Mouse (Mus musculus): ENCODE measurements around the gene Unc119. TPM values are rescaled to one million over a fixed set of nuclear protein-coding genes. Genes with fewer than 3 reads are reported as not detected.

The Unc119 gene
- total and polyA plus RNA-seq, 2 experiments from 2014 or later: 82.0 to 125 TPM

DNA sequence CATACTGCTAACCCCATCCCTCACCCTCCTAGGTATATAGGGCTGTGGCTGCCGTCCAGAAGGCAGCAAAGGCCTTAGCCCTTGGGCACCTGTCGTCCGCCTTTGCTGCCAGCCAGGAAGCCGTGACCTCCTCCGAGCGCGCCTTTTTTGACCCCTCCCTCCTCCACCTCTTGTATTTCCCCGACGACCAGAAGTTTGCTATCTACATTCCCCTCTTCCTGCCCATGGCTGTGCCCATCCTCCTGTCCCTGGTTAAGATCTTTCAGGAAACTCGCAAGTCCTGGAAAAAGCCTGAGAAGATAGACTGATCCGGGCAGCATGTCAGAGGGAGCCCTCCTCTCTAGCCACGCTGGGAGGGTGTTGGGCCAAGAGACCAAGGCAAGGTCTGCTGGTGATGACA is 1.6 kb upstream of the Unc119 start:
- ATAC-seq (no peak), DNase-seq (ENCODE audit: low spot score) (no peak)
- Histone ChIP-seq H3K27ac (no peak overlapping the region), H3K4me1 (ENCODE audit: insufficient read depth, low read length) (peaks cover 15% of the 10 kb centered on the region; the same call in 1 of the 2 replicates), H3K4me3 (ENCODE audit: low read length) (no peak overlapping the region), H3K4me2 (ENCODE audit: low read depth, low read length) (no peak overlapping the region), H3K27me3 (ENCODE audit: insufficient read depth, low read length) (no peaks in the 10 kb centered on the region), H3K9ac (replicated peaks; ENCODE audit: low read length) (no peak overlapping the region), H3K9me3 (ENCODE audit: low read length) (no peaks in the 10 kb centered on the region), H3K36me3 (ENCODE audit: insufficient read depth, low read length) (peaks cover 32% of the 10 kb centered on the region)
- WGBS: 82% methylated on average over 12 of the region's 12 CpGs
- TF ChIP-seq CTCF (IDR thresholded peaks at IDR 0.05; ENCODE audit: low read depth): no peak

DNA sequence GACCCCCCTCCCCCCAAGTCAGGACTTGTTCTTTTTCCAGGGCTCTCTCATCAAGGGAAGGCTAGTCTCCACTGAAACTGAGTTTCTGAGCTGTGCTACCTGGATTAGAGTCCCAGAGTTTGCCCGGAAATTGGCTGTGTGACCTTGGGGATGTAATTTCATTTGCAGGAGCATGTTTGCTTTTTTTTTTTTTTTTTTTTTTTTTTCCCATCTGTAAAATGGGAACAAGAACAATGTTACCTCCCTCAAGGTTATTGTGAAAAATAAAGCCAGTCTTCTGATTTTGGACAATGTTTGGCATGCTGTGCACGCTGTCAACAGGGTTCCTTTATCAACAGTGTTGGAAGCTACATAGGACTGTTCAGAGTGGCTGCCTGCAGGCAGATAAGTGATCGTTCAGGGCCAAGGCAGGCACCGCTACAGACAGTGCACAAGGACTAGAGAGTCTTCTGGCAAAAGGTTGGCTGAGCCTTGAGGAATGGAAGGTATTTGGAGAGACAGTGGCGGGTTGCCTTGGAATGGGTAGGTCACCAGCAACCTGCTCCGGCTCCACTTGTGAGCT is 1.1 kb downstream of the Unc119 start:
- TF ChIP-seq CTCF (IDR thresholded peaks at IDR 0.05; ENCODE audit: low read depth): no peak
- 64% methylated on average over 6 of the region's 6 CpGs for WGBS

DNA sequence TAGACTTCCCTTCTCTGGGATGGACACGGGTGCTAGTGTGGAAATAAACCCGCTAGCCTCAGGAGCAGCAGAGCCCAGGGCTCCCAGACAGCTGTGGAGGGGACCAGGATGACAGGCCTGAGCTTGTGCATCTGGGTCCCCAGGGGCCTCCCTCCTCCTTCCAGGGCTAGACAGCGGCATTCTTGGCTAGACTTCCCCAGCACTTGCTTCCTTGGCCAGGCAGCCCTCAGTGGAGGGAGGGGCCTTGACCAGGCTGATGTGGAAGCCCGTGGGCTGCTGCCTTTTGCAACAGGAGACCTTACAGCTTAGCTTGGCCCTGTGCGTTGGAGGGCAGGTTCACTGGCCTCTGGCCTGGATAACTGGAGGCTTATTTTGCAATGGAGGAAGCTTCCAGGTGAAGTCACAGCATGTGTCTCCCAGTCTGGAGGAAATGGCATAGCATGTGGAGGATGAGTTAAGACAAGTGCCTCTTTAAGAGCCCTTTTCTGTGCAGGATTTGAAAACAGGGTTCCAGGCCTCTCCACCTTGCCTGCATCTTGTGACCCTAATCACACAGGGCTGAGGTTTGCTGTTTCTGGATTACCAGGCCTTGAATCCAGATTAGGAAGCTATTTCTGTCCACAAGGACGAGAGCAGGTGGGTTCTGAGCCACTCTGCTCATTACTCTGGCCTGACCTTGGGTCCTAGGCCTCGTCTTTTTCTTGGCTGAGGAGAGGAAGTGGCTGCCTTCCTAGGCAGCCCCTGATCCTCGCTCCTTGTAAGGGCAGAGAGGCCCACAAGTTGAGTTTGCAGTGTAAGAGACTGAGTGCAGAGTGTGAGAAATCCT is 1.8 kb downstream of the Unc119 start:
- ATAC-seq (no peak), DNase-seq (ENCODE audit: low spot score) (peak; percentile 58)
- H3K27ac ChIP-seq: 0 out of 2 replicates have a peak overlapping the region, but pooled peaks have one; percentile 86
- WGBS: 51% methylated on average over 8 of the region's 8 CpGs
- H3K36me3 ChIP-seq (ENCODE audit: insufficient read depth, low read length): peaks cover 12% of the 10 kb centered on the region
- no peak for TF ChIP-seq CTCF (IDR thresholded peaks at IDR 0.05; ENCODE audit: low read depth)
- H3K9me3 ChIP-seq (ENCODE audit: low read length): no peaks in the 10 kb centered on the region
- peak overlapping the region; percentile 83 for H3K4me2 ChIP-seq (ENCODE audit: low read depth, low read length)
- peak overlapping the region; percentile 93 for H3K9ac ChIP-seq (replicated peaks; ENCODE audit: low read length)
- no peaks in the 10 kb centered on the region for H3K27me3 ChIP-seq (ENCODE audit: insufficient read depth, low read length)
- H3K4me1 ChIP-seq (ENCODE audit: insufficient read depth, low read length): peaks cover 15% of the 10 kb centered on the region; the same call in 1 of the 2 replicates
- peak overlapping the region; percentile 86 for H3K4me3 ChIP-seq (ENCODE audit: low read length)

More for the DNA sequence above, 1.1 kb downstream of the Unc119 start:
- Histone ChIP-seq H3K4me3 (ENCODE audit: low read length) (peak overlapping the region; percentile 86), H3K27ac (peak overlapping the region; percentile 86), H3K4me2 (ENCODE audit: low read depth, low read length) (peak overlapping the region; percentile 83), H3K4me1 (ENCODE audit: insufficient read depth, low read length) (peaks cover 15% of the 10 kb centered on the region; the same call in 1 of the 2 replicates), H3K9me3 (ENCODE audit: low read length) (no peaks in the 10 kb centered on the region), H3K27me3 (ENCODE audit: insufficient read depth, low read length) (no peaks in the 10 kb centered on the region), H3K9ac (replicated peaks; ENCODE audit: low read length) (peak overlapping the region; percentile 93), H3K36me3 (ENCODE audit: insufficient read depth, low read length) (peaks cover 19% of the 10 kb centered on the region)
- no peak for ATAC-seq
- DNase-seq (ENCODE audit: low spot score): no peak

DNA sequence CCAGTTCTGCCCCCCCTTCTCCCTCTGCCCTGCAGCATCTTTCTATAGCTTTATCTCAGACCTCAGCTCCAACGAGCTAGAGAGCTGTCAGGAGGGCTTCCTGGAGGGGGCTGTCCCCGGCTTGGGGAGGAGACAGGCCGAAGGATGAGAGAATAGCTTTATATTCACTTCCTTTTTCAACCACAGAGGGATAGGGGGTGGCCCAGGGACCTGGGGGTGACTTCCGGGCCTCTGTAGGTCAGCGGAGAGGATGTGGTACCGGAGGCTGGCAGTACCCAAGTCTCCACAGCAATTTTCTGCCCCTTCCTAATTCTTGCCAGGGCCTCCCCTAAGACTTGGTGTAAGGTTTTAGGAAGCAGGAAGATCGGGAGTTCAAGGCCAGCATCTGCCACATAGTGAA is 2.5 kb downstream of the Unc119 start:
- H3K27me3 ChIP-seq (ENCODE audit: insufficient read depth, low read length): no peaks in the 10 kb centered on the region
- no peaks in the 10 kb centered on the region for H3K9me3 ChIP-seq (ENCODE audit: low read length)
- TF ChIP-seq CTCF (IDR thresholded peaks at IDR 0.05; ENCODE audit: low read depth): no peak
- no peak overlapping the region for H3K9ac ChIP-seq (replicated peaks; ENCODE audit: low read length)
- ATAC-seq (no peak), DNase-seq (ENCODE audit: low spot score) (no peak)
- WGBS: 78% methylated on average over 7 of the region's 7 CpGs
- H3K27ac ChIP-seq: no peak overlapping the region
- no peak overlapping the region for H3K4me2 ChIP-seq (ENCODE audit: low read depth, low read length)
- H3K4me1 ChIP-seq (ENCODE audit: insufficient read depth, low read length): peaks cover 15% of the 10 kb centered on the region; the same call in 1 of the 2 replicates
- no peak overlapping the region for H3K4me3 ChIP-seq (ENCODE audit: low read length)
- peaks cover 9% of the 10 kb centered on the region for H3K36me3 ChIP-seq (ENCODE audit: insufficient read depth, low read length)

DNA sequence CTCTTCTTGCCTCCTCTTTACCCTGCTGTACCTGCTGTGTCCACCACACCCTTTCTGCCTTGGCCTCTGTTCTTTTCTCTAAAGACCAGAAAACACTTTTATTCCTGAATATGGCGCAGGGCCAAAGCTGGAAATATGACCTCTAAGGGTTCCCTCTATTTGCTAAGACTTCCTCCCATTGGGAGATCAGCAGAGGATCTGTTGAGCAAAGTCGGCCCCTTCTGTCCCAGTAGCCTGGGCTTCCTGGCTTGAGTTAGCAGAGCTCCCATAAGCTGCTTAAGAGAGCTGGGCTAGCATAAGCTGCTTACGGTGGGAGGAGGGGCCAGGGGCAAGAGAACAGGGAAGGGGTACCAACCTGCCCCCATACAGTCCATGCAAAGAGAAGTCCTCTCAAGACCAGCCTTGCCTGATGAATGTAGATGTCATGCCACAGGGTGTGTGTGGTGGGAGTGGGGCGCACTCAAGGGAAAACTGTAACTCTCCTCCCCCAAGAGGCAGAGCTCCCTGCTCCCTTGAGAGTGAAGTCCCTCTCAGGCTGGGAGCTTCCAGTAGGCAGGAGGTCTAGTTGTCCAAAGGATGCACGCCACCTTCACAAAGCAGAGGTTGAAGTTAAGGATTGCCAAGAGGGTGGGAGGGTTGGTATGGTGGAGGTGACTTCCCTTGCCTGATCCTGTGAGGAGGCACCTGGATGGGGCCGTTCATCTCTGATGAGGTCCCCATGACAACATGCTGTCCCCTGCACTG is 3.2 kb downstream of the Unc119 start:
- Histone ChIP-seq H3K4me2 (ENCODE audit: low read depth, low read length) (no peak overlapping the region), H3K27ac (no peak overlapping the region), H3K36me3 (ENCODE audit: insufficient read depth, low read length) (peaks cover 2% of the 10 kb centered on the region; the same call in 1 of the 2 replicates), H3K9me3 (ENCODE audit: low read length) (no peaks in the 10 kb centered on the region), H3K4me1 (ENCODE audit: insufficient read depth, low read length) (peaks cover 15% of the 10 kb centered on the region; the same call in 1 of the 2 replicates), H3K9ac (replicated peaks; ENCODE audit: low read length) (no peak overlapping the region), H3K27me3 (ENCODE audit: insufficient read depth, low read length) (no peaks in the 10 kb centered on the region), H3K4me3 (ENCODE audit: low read length) (no peak overlapping the region)
- no peak for TF ChIP-seq CTCF (IDR thresholded peaks at IDR 0.05; ENCODE audit: low read depth)
- 70% methylated on average over 6 of the region's 6 CpGs for WGBS
- ATAC-seq (no peak), DNase-seq (ENCODE audit: low spot score) (no peak)

DNA sequence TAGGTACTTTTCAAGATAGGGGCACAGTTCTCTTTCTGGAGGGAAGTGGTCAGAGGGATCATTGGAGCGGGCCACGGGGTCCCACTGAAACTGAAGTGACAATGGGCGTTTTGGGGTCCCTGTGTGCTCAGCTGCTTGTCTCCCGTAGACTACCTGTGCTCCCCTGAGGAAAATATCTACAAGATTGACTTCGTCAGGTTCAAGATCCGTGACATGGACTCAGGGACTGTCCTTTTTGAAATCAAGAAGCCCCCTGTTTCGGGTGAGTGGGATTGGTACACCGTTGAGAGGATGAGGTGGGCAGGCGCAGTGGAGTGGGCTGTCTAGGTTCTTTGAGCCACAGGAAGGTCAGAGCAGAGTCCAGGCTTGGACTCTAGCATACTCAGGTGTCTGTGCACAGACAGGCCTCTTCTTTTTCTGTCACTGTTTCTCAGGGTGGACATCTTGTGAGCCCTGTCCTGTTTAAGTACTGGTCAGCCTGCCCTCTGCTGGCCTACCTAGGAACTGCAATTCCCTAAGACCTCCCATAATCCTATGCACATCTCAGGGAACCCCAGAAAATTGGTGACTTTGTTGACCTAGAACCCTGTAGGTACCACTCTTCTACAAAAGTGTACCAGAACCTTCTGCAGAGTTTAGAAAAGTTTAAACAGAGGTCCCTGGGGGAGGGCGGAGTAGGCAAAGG is 3.9 kb downstream of the Unc119 start:
- Histone ChIP-seq H3K27me3 (ENCODE audit: insufficient read depth, low read length) (no peaks in the 10 kb centered on the region), H3K36me3 (ENCODE audit: insufficient read depth, low read length) (no peaks in the 10 kb centered on the region; the same call in 1 of the 2 replicates), H3K4me3 (ENCODE audit: low read length) (no peak overlapping the region), H3K9me3 (ENCODE audit: low read length) (no peaks in the 10 kb centered on the region), H3K27ac (no peak overlapping the region), H3K4me1 (ENCODE audit: insufficient read depth, low read length) (peaks cover 15% of the 10 kb centered on the region; the same call in 1 of the 2 replicates), H3K9ac (replicated peaks; ENCODE audit: low read length) (no peak overlapping the region), H3K4me2 (ENCODE audit: low read depth, low read length) (no peak overlapping the region)
- peak; percentile 90 for TF ChIP-seq CTCF (IDR thresholded peaks at IDR 0.05; ENCODE audit: low read depth)
- DNase-seq (ENCODE audit: low spot score) (peak; percentile 90), ATAC-seq (peak; percentile 27; the same call in 1 of the 2 replicates)
- WGBS: 91% methylated on average over 10 of the region's 10 CpGs
